In the genomic region with DNA sequence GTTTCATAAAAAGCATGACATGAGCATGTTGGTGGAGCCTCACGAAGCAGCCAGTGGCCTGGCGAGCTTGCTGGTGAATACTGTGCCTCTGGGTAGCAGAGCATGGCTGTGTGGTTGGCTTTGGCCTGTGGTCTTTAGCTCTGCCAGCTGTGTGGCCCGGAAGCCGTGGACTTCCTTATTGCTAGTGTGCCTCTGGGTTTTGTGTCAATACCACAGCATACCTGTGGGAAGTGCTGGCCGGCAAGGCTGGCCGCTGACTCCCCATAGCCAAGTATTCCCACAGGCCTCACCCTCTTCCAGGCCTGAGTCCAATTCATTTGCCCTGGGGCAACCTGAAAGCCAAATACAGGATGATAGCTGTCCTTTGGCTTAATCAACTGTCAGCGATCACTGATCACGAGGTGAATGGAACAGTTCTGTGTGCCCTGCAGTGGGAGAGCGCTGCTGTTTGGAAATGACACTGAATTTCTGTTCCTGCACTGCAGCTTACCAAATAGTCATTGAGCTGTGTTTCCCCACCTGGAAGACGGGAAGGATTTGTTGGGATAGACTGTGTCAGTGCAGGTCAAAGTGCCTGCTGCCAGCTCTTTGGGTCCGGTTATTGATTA, we compare ENCODE assay signal across 14 mouse cellular contexts. TPM values are rescaled to one million over a fixed set of nuclear protein-coding genes. Genes with fewer than 3 reads are reported as not detected.
DNase-seq lines count a peak whose midpoint lies in the region; ATAC-seq and TF ChIP-seq lines count a peak whose summit lies in the region.
"Had no signal": no experiment of that assay in that cellular context is flagged by ENCODE, and none has a peak within 500 bp of the region (broad histone marks: within the 10 kb centered on the region; RNA-seq: fewer than 3 reads in every experiment).

No protein-coding gene starts in this region.

- DNase-seq in embryonic facial prominence, embryonic 14.5 days (ENCODE audit: low spot score) = peak; percentile 27
- no peak for DNase-seq in embryonic facial prominence, embryonic 10.5 days (ENCODE audit: low spot score)
- DNase-seq in testis, postnatal 14 days (ENCODE audit: low spot score) = no peak
- peak; percentile 46 for DNase-seq in lung, postnatal 25 days (ENCODE audit: low spot score)
- no peak for DNase-seq in cerebellum, adult 18-20 months
- DNase-seq in cerebellum, adult 11-12 months = no peak
- no peak for DNase-seq in right cerebral cortex, postnatal 4 days
- DNase-seq: adrenal gland, postnatal 14 days; lung, embryonic 14.5 days; thymus, adult 2 months had no signal

- no peaks in the 10 kb centered on the region for H3K27me3 ChIP-seq in embryonic facial prominence, embryonic 14.5 days (replicated peaks; ENCODE audit: control insufficient read depth, insufficient read depth, low read length)
- no peaks in the 10 kb centered on the region for H3K27me3 ChIP-seq in embryonic facial prominence, embryonic 10.5 days (replicated peaks; ENCODE audit: low read depth, poor library complexity, severe bottlenecking)
- no peaks in the 10 kb centered on the region for H3K27me3 ChIP-seq in testis, adult 2 months (ENCODE audit: control insufficient read depth, insufficient read depth, low read length)
- H3K27me3 ChIP-seq: heart, embryonic 13.5 days had no signal

- no peak overlapping the region for H3K4me3 ChIP-seq in embryonic facial prominence, embryonic 14.5 days (ENCODE audit: low read depth, low read length)
- no peak overlapping the region for H3K4me3 ChIP-seq in embryonic facial prominence, embryonic 10.5 days
- H3K4me3 ChIP-seq in testis, adult 2 months (ENCODE audit: control insufficient read depth, low read depth, low read length) = peak overlapping the region; percentile 53; the same call in 1 of the 2 replicates
- H3K4me3 ChIP-seq: heart, embryonic 13.5 days had no signal

- no peak overlapping the region for H3K9ac ChIP-seq in embryonic facial prominence, embryonic 14.5 days (ENCODE audit: low read depth, low read length)
- H3K9ac ChIP-seq: heart, embryonic 13.5 days; lung, embryonic 14.5 days had no signal

- ATAC-seq in embryonic facial prominence, embryonic 14.5 days (ENCODE audit: low read depth) = no peak
- ATAC-seq: hindbrain, embryonic 16.5 days had no signal

- H3K36me3 ChIP-seq in embryonic facial prominence, embryonic 14.5 days (ENCODE audit: control insufficient read depth, insufficient read depth, low read length) = no peaks in the 10 kb centered on the region
- H3K36me3 ChIP-seq in embryonic facial prominence, embryonic 10.5 days (replicated peaks) = no peaks in the 10 kb centered on the region
- no peaks in the 10 kb centered on the region for H3K36me3 ChIP-seq in testis, adult 2 months (ENCODE audit: control insufficient read depth, insufficient read depth, low read length)
- H3K36me3 ChIP-seq: heart, embryonic 13.5 days had no signal

- WGBS in embryonic facial prominence, embryonic 14.5 days = 72% methylated on average over 11 of the region's 11 CpGs
- WGBS in embryonic facial prominence, embryonic 10.5 days = 82% methylated on average over 11 of the region's 11 CpGs

- H3K9me3 ChIP-seq in embryonic facial prominence, embryonic 14.5 days (ENCODE audit: control insufficient read depth, low read length) = no peaks in the 10 kb centered on the region
- H3K9me3 ChIP-seq in embryonic facial prominence, embryonic 10.5 days = no peaks in the 10 kb centered on the region

- H3K27ac ChIP-seq in embryonic facial prominence, embryonic 14.5 days (replicated peaks; ENCODE audit: low read depth, low read length) = no peak overlapping the region
- no peak overlapping the region for H3K27ac ChIP-seq in embryonic facial prominence, embryonic 10.5 days (replicated peaks)
- H3K27ac ChIP-seq in testis, adult 2 months (ENCODE audit: control insufficient read depth, insufficient read depth, low read depth, low read length) = no peak overlapping the region
- H3K27ac ChIP-seq: heart, embryonic 13.5 days; kidney, postnatal 0 days had no signal

- no peaks in the 10 kb centered on the region for H3K4me1 ChIP-seq in embryonic facial prominence, embryonic 14.5 days (ENCODE audit: control insufficient read depth, insufficient read depth, low read length)
- peaks cover 10% of the 10 kb centered on the region for H3K4me1 ChIP-seq in embryonic facial prominence, embryonic 10.5 days
- H3K4me1 ChIP-seq in testis, adult 2 months (ENCODE audit: control insufficient read depth, insufficient read depth, low read length) = no peaks in the 10 kb centered on the region

- no peak for TF ChIP-seq POLR2A in testis, adult 2 months (IDR thresholded peaks at IDR 0.05; ENCODE audit: control insufficient read depth, low read depth, low read length)

- TF ChIP-seq CTCF in testis, adult 2 months (IDR thresholded peaks at IDR 0.05; ENCODE audit: control insufficient read depth, insufficient read depth, insufficient replicate concordance, low read depth, low read length) = no peak

- H3K4me2 ChIP-seq in embryonic facial prominence, embryonic 14.5 days (ENCODE audit: low read depth, low read length) = no peak overlapping the region
- H3K4me2 ChIP-seq: heart, embryonic 13.5 days; lung, embryonic 14.5 days had no signal

RNA-seq across cellular contexts. Expression of gene F2rl1, which starts 29.0 kb away (rescaled TPM):
- polyA plus RNA-seq in embryonic facial prominence, embryonic 14.5 days (2014; fragmentation: Nextera tagmentation; extraction: Ambion mirVana) = 4.4 and 5.5 TPM in 2 replicates
- polyA plus RNA-seq in embryonic facial prominence, embryonic 10.5 days (2016; fragmentation: Nextera tagmentation; extraction: Ambion mirVana) = 0.15 and 0.19 TPM in 2 replicates
- 0.17 and 1.0 TPM in 2 replicates for polyA plus RNA-seq in testis, adult 2 months (2012; rRNA removed)

Comparison
In these comparisons a context has a peak if more than half of its experiments do, and no peak if none do; other contexts are left out.
1. DNase-seq: peak in embryonic facial prominence, embryonic 14.5 days (single experiment) and lung, postnatal 25 days (single experiment); none in embryonic facial prominence, embryonic 10.5 days (single experiment), testis, postnatal 14 days (single experiment), cerebellum, adult 18-20 months (0 of 2), cerebellum, adult 11-12 months (single experiment) and right cerebral cortex, postnatal 4 days (single experiment).